Mouse (Mus musculus) left cerebral cortex, adult 18-20 months (tissue): Measurements from ENCODE around the gene Lat. TPM values are rescaled to one million over a fixed set of nuclear protein-coding genes. Genes with fewer than 3 reads are reported as not detected.
A peak's percentile ranks its signal among the peaks of the same experiment; 100 is the strongest.

Experiments
- DNase-seq, 2 experiments: peaks; one replicate each; pipeline ENCODE4 v3.0.0; 2021 to 2022; ENCODE audit warnings: low spot score in 2 of 2, mixed read lengths in 1 of 2
- total RNA-seq, 2 experiments: library from RNA; stranded (reverse); gene quantifications; 2 replicates each; pipeline ENCODE4 v1.2.3; 2021

Gene Lat
- total RNA-seq, 2 experiments from 2014 or later = 1.5 to 1.7 TPM

GRCm38 (mm10) chr7:126368367-126368766, 1.0 kb downstream of the Lat start:
- DNase-seq = no peak

GRCm38 (mm10) chr7:126367636-126368035, 1.7 kb downstream of the Lat start:
- no peak for DNase-seq

GRCm38 (mm10) chr7:126363038-126363437, 6.3 kb downstream of the Lat start:
- DNase-seq = no peak

GRCm38 (mm10) chr7:126359049-126359448, 10.3 kb downstream of the Lat start:
- no peak for DNase-seq

- no peak for DNase-seq
Measured at GRCm38 (mm10) chr7:126358413-126358812, 11.0 kb downstream of the Lat start.

GRCm38 (mm10) chr7:126357838-126358237, 11.5 kb downstream of the Lat start:
- DNase-seq = no peak

GRCm38 (mm10) chr7:126356793-126357591, 12.4 kb downstream of the Lat start:
- DNase-seq = no peak

- DNase-seq = peak; percentile 20 to 29
Measured at GRCm38 (mm10) chr7:126355847-126356597, 13.3 kb downstream of the Lat start.

- DNase-seq = no peak
Measured at GRCm38 (mm10) chr7:126354738-126355614, 14.4 kb downstream of the Lat start.

GRCm38 (mm10) chr7:126353994-126354365, 15.4 kb downstream of the Lat start:
- DNase-seq = no peak

GRCm38 (mm10) chr7:126353251-126353993, 15.9 kb downstream of the Lat start:
- no peak for DNase-seq

GRCm38 (mm10) chr7:126351419-126351951, 17.9 kb downstream of the Lat start:
- no peak for DNase-seq

- DNase-seq = no peak
Measured at GRCm38 (mm10) chr7:126350748-126351418, 18.5 kb downstream of the Lat start.

GRCm38 (mm10) chr7:126348293-126348692, 21.1 kb downstream of the Lat start:
- DNase-seq = no peak

- no peak for DNase-seq
Measured at GRCm38 (mm10) chr7:126347098-126347497, 22.3 kb downstream of the Lat start.

- no peak for DNase-seq
Measured at GRCm38 (mm10) chr7:126345969-126346368, 23.4 kb downstream of the Lat start.

- no peak for DNase-seq
Measured at GRCm38 (mm10) chr7:126345557-126345956, 23.8 kb downstream of the Lat start.

GRCm38 (mm10) chr7:126340896-126341295, 28.5 kb downstream of the Lat start:
- DNase-seq = no peak

- no peak for DNase-seq
Measured at GRCm38 (mm10) chr7:126340206-126340618, 29.2 kb downstream of the Lat start.

- DNase-seq = no peak
Measured at GRCm38 (mm10) chr7:126339521-126339971, 29.8 kb downstream of the Lat start.
